Mouse (Mus musculus): Measurements from ENCODE around the gene Vmn1r68.

The Vmn1r68 gene

DNA sequence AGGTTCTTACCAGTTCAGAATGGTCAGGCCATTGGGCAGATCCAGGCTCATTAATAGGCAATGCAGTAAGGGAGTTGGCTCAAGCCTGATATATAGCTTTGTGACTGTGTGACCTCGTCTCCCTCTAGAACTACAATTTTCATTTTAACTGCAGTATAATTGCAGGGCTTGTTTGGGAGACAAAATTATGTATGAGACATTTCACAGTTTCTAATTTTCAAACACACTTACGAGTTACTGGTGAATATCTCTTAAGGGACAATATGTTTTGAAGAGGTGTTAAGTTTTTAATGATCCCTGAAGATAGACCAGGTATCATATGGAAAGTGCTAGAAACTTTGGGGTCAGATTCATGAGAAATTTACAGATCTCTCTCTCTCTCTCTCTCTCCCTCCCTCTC, at the start of gene Vmn1r68:
Vmn1r68 (minus strand) TSS at position 101 of the 400 bp plus-strand sequence.
- in situ Hi-C loops (cut with MboI; ENCODE audit: low pct_unique_long_range_greater_than_20kb in 1 of 2, low sequenced_read_pairs in 2 of 2, unreplicated experiment in 1 of 2), result loop anchor here in 1 of 2 experiments (25.0 kb wide), 1 partner anchor 96 kb away; no protein-coding TSS in a partner anchor

DNA sequence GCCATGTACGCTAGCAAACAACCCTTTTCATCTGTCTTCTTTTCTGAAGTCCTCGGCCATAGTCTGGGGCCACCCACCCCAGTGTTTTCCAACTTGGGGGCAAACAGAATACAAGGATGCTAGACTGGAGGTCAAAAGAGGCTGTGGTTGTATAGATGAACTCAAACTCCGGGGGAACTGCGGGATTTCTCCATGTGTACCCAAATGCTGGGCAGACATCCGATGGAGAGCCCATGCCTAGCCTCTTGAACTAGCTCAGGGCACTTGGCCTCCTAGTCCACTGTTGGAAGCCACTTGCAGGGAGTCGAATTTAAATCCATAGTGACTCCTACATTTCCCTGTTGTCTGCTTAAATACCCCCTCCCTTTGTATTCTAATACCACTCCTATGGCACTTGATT, 62.7 kb downstream of the Vmn1r68 start:
- in situ Hi-C loops (cut with MboI; ENCODE audit: low pct_unique_long_range_greater_than_20kb in 1 of 2, low sequenced_read_pairs in 2 of 2, unreplicated experiment in 1 of 2), result no loop called here

DNA sequence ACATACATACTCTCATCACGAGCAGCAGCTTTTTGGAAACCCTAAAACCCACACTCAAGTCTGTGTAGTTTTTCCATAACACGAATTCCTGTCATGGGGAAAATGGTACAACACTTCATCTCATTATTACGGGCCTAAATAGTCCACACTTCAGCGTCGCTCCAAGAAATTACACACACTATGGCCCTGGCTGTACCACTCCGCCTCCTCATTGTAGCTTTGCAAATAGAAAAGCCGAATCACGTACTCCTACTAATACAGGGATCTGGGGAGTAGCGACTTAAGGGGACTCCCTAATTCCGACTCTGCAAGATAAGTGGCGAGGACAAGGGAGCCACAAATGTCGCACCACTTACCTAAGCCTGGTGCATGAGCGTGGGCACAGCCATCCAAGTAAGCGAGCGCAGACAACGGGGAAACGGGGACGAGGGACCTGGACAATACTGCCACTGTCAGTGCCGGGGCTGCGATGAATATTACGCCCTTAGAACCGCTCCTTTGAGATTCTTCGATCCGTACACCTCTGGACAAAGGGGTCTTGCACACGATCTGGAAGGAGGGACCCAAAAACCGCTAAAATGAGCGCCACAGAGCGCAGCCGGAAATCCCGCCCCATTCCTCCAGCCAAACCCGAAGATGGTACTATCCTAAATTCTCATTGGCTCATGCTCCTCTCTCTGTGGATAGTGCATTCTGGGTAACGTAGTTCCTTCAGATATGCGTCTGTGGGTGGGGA, 63.3 kb downstream of the Vmn1r68 start, which contains the start of gene Zik1:
Zik1 (minus strand) TSS at position 609 of the 736 bp plus-strand sequence.
- in situ Hi-C loops (cut with MboI; ENCODE audit: low pct_unique_long_range_greater_than_20kb in 1 of 2, low sequenced_read_pairs in 2 of 2, unreplicated experiment in 1 of 2), result no loop called here

DNA sequence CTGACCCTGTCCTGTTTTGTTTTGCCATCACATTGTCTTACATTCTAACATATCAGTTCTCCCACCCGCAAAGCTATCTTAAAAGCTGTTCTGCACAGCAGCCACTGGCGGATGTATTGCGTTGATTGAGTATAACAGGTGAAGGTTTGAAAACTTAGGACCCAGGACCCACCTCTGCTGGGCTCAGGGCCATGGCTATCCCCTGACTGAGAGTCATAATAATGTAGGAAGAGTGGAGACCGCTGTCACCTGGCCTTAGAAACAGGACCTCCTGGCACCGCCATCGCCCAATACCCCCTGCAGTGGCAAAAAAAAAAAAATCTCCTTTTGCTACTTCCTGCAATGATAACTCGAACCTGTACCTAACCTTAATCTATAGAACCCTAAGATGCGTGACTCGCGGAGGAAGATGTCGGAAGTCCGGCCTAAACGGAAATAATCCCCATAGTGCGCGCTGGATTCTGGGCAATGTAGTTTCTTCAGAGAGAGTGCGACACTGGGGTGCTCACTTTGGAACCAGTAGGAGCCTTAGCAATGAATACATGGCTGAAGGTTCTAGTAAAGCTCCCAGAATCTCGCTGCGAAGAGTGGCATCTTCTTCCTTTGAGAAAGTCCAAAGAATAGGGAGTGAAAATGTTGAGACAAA, 77.6 kb downstream of the Vmn1r68 start:
- in situ Hi-C loops (cut with MboI; ENCODE audit: low pct_unique_long_range_greater_than_20kb in 1 of 2, low sequenced_read_pairs in 2 of 2, unreplicated experiment in 1 of 2), result no loop called here

DNA sequence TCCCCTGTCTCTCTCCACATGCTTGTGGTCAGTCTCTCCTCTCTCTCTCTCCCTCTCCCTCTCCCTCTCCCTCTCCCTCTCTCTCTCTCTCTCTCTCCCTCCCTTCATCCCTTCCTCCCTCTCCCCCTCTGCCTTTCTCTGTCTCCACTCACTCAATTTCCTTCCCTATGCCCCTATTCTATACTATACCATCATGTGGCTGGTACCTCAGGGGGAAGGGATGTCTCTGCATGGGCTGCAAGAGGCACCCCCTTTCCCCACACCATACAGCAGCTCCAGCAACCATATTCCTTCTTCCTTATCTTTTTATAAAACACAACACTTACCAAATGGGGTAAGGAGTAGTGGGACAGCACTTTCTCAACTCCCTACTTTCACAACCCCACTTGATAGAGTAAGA, 78.5 kb downstream of the Vmn1r68 start:
- in situ Hi-C loops (cut with MboI; ENCODE audit: low pct_unique_long_range_greater_than_20kb in 1 of 2, low sequenced_read_pairs in 2 of 2, unreplicated experiment in 1 of 2), result no loop called here

DNA sequence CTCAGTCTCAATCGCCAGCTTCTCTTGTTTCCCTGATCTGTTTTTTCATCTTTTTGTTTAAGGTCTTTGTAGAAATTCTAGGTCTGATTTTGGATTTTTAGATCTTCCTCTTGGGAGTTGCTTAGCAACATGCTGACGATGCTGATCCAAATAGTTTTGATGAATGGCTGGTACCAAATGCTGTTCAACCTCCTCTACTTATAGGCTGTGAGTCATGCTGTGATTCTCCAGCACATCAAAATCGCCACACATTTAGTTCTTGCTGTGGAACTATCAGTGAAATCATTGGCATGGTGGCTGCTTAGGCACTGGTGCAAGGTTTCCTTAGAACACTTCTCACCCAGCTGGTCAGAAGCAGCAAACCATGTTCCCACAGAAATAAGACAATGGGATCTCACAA, 100.1 kb downstream of the Vmn1r68 start:
- in situ Hi-C loops (cut with MboI; ENCODE audit: low pct_unique_long_range_greater_than_20kb in 1 of 2, low sequenced_read_pairs in 2 of 2, unreplicated experiment in 1 of 2), result loop anchor here in 1 of 2 experiments (25.0 kb wide), 1 partner anchor 104 kb away; the partner anchor contains the start of gene Vmn1r68

Data from mouse embryonic stem cell (cell line).